Mouse (Mus musculus): ENCODE measurements around the gene Ikzf2.
A peak's percentile ranks its signal among the peaks of the same experiment; 100 is the strongest.

The Ikzf2 gene

GRCm38 (mm10) chr1:69687076-69687991 is at the start of gene Ikzf2:
Ikzf2 (minus strand) TSS chr1:69687245.
- peak; percentile 75 to 83 for DNase-seq

GRCm38 (mm10) chr1:69729729-69730128 is 42.7 kb upstream of the Ikzf2 start:
- no peak for DNase-seq

- no peak for DNase-seq
Observed at GRCm38 (mm10) chr1:69729031-69729679, 42.1 kb upstream of the Ikzf2 start.

GRCm38 (mm10) chr1:69727968-69728367 is 40.9 kb upstream of the Ikzf2 start:
- peak; percentile 8 to 54 for DNase-seq

GRCm38 (mm10) chr1:69717107-69717506 is 30.1 kb upstream of the Ikzf2 start:
- DNase-seq = no peak

GRCm38 (mm10) chr1:69708571-69708970 is 21.5 kb upstream of the Ikzf2 start:
- DNase-seq = no peak

- DNase-seq = no peak
Observed at GRCm38 (mm10) chr1:69703506-69704156, 16.6 kb upstream of the Ikzf2 start.

- DNase-seq = no peak
Observed at GRCm38 (mm10) chr1:69691946-69692345, 4.9 kb upstream of the Ikzf2 start.

GRCm38 (mm10) chr1:69688961-69689360 is 1.9 kb upstream of the Ikzf2 start:
- DNase-seq = peak; percentile 36 to 65

- no peak for DNase-seq
Observed at GRCm38 (mm10) chr1:69688118-69688517, 1.1 kb upstream of the Ikzf2 start.

- DNase-seq = no peak
Observed at GRCm38 (mm10) chr1:69686741-69687075, 337 bp downstream of the Ikzf2 start.

- DNase-seq = no peak
Observed at GRCm38 (mm10) chr1:69685890-69686490, 1.1 kb downstream of the Ikzf2 start.

GRCm38 (mm10) chr1:69685049-69685889 is 1.8 kb downstream of the Ikzf2 start:
- DNase-seq = no peak

GRCm38 (mm10) chr1:69684280-69685040 is 2.6 kb downstream of the Ikzf2 start:
- no peak for DNase-seq

GRCm38 (mm10) chr1:69683851-69684250 is 3.2 kb downstream of the Ikzf2 start:
- no peak for DNase-seq

- DNase-seq = no peak
Observed at GRCm38 (mm10) chr1:69683058-69683457, 4.0 kb downstream of the Ikzf2 start.

- no peak for DNase-seq
Observed at GRCm38 (mm10) chr1:69682261-69682660, 4.8 kb downstream of the Ikzf2 start.

- no peak for DNase-seq
Observed at GRCm38 (mm10) chr1:69681003-69681402, 6.0 kb downstream of the Ikzf2 start.

- no peak for DNase-seq
Observed at GRCm38 (mm10) chr1:69680501-69680900, 6.5 kb downstream of the Ikzf2 start.

GRCm38 (mm10) chr1:69669897-69670404 is 17.1 kb downstream of the Ikzf2 start:
- no peak for DNase-seq

GRCm38 (mm10) chr1:69667456-69667855 is 19.6 kb downstream of the Ikzf2 start:
- no peak for DNase-seq
